Mouse (Mus musculus): Measurements from ENCODE around the gene Ccn1. TPM values are rescaled to one million over a fixed set of nuclear protein-coding genes. Genes with fewer than 3 reads are reported as not detected.

Gene Ccn1
- polyA plus RNA-seq, 1 experiment from 2014 or later = 58.7 TPM

DNA sequence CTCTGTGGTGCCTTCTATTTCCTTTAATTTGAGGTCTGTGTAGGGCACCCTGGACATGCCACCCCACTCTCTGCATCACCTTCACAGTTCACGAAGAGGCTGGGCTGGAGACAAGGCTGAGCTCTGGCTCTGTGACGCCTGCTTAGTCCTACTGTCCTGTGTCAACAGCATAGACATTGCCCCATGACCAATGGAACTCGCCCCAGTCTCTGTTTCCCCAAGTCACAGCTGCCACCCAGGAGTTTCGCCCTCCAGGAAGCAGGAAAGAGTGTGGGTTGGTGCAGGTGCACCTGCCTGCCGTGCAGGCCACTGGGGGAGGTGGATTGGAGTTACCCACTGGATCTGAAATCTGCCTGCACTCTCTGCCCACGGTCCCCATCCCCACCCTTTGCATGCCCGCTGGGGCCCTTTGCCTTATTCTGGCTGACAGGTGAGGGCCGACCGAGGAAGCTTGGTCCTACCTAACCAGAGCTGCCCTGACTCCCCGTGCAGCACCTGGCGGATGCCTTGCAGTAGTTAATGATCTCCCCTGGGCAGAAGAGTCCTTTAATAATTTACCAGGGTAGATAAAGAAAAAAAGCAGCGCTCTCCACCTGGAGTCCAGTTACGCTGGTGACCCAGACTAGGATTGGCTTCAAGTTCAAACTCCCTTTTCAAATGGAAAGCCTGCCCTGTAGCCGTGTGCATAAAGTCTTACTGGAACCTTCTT is 15.6 kb downstream of the Ccn1 start:
- Histone ChIP-seq H3K9me3 (no peaks in the 10 kb centered on the region), H3K9ac (replicated peaks) (no peak overlapping the region), H3K27ac (no peak overlapping the region), H3K27me3 (no peaks in the 10 kb centered on the region), H3K36me3 (no peaks in the 10 kb centered on the region), H3K4me1 (replicated peaks) (peaks cover 18% of the 10 kb centered on the region), H3K4me3 (replicated peaks) (no peak overlapping the region), H3K4me2 (no peak overlapping the region)
- ATAC-seq (ENCODE audit: insufficient number of reproducible peaks, insufficient read depth, low FRiP score, low TSS enrichment, low read depth) = no peak
- 79% methylated on average over 14 of the region's 14 CpGs for WGBS

DNA sequence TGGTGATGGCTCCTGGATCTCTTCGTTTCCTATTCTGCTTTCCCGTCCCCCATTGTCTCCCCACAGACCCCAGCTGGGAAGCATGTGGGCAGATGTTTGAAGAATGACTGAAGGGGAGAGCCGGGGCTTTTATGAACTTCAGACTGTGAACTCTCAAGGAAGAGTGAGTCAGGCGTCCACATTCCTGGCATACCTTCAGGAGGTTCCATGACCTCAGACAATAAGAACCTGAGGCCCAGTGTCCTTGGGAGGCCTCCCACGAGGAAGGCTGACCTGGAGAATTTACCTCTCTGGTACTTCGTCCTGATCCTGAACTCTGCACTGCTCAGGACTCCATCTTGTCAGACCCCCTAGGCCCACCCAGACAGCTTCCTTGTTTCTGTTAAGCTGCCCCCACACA is 16.9 kb downstream of the Ccn1 start:
- Histone ChIP-seq H3K36me3 (no peaks in the 10 kb centered on the region), H3K4me3 (replicated peaks) (no peak overlapping the region), H3K27me3 (no peaks in the 10 kb centered on the region), H3K9ac (replicated peaks) (no peak overlapping the region), H3K9me3 (no peaks in the 10 kb centered on the region), H3K4me1 (replicated peaks) (peaks cover 9% of the 10 kb centered on the region), H3K4me2 (no peak overlapping the region), H3K27ac (no peak overlapping the region)
- no peak for ATAC-seq (ENCODE audit: insufficient number of reproducible peaks, insufficient read depth, low FRiP score, low TSS enrichment, low read depth)
- 21% methylated on average over 6 of the region's 6 CpGs for WGBS

DNA sequence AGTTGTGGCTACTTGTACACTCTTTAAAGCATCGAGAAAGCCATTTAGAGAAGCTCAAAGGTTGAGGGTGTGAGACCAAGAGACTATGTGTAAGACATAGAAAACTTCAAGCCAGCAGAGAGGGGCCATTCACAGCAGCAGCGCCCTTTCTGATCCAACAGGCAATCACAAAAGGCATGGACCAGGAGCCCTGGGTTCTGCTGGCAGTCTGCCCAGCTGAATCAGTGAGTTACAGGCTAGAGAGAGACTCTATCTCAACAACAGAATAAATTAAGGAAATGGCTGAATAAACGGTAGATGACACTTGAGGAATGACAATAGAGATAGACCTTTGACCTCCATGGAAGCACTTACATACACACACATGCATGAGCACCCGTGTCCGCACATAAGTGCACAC is 21.1 kb downstream of the Ccn1 start:
- peaks cover 9% of the 10 kb centered on the region for H3K4me1 ChIP-seq (replicated peaks)
- H3K36me3 ChIP-seq = no peaks in the 10 kb centered on the region
- H3K4me3 ChIP-seq (replicated peaks) = no peak overlapping the region
- H3K9me3 ChIP-seq = no peaks in the 10 kb centered on the region
- ATAC-seq (ENCODE audit: insufficient number of reproducible peaks, insufficient read depth, low FRiP score, low TSS enrichment, low read depth) = no peak
- H3K27ac ChIP-seq = no peak overlapping the region
- no peak overlapping the region for H3K9ac ChIP-seq (replicated peaks)
- WGBS = 85% methylated on average over 5 of the region's 5 CpGs
- no peak overlapping the region for H3K4me2 ChIP-seq
- no peaks in the 10 kb centered on the region for H3K27me3 ChIP-seq

DNA sequence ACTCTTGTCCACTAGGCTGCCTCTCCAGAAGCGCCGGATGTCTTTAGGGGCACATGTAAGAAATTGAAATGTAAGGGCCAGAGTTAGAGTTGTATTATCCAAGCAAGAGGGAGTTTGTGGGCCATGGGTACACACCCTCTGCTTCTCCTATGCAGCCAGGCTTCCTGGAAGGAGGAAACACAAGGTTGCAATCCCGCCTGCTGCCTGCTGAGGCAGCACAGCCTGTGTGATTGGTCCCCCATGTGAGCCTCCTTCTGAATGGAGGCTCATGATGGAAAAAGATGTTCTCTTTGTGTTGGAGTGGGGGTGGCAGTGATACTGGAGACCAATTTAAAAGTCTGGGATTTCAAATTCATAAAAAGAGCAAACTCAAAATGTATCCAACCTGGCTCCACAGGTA is 22.0 kb downstream of the Ccn1 start:
- H3K36me3 ChIP-seq = no peaks in the 10 kb centered on the region

DNA sequence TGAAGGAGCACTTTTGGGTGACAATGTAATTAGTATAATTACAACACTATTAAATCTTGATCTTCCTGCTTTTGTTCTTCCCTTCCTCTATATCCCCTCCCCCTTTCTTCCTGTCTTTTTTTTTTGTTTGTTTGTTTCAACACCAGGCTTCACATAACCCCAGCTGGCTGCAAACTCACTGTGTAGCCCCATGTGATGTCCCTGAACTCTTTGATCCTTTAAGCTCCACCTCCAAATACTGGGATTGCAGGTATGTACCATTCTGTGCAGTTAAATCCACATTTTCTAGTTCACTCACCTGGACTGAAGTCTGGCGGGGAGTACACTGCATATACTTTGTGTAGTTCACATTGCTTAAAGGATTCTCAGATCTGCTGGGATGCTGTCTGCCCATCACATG is 23.7 kb downstream of the Ccn1 start:
- no peaks in the 10 kb centered on the region for H3K36me3 ChIP-seq
- H3K4me1 ChIP-seq (replicated peaks) = no peaks in the 10 kb centered on the region
- ATAC-seq (ENCODE audit: insufficient number of reproducible peaks, insufficient read depth, low FRiP score, low TSS enrichment, low read depth) = no peak
- no peaks in the 10 kb centered on the region for H3K9me3 ChIP-seq
- H3K27me3 ChIP-seq = no peaks in the 10 kb centered on the region
- 84% methylated on average over 1 of the region's 1 CpGs for WGBS
- H3K4me3 ChIP-seq (replicated peaks) = no peak overlapping the region
- H3K9ac ChIP-seq (replicated peaks) = no peak overlapping the region
- no peak overlapping the region for H3K4me2 ChIP-seq
- H3K27ac ChIP-seq = no peak overlapping the region

More for the DNA sequence above, 22.0 kb downstream of the Ccn1 start:
- H3K4me1 ChIP-seq (replicated peaks) = peaks cover 3% of the 10 kb centered on the region
- H3K4me3 ChIP-seq (replicated peaks) = no peak overlapping the region
- no peak for ATAC-seq (ENCODE audit: insufficient number of reproducible peaks, insufficient read depth, low FRiP score, low TSS enrichment, low read depth)
- WGBS = 72% methylated on average over 3 of the region's 3 CpGs
- no peak overlapping the region for H3K27ac ChIP-seq
- H3K27me3 ChIP-seq = no peaks in the 10 kb centered on the region
- H3K9ac ChIP-seq (replicated peaks) = no peak overlapping the region
- H3K9me3 ChIP-seq = no peaks in the 10 kb centered on the region
- H3K4me2 ChIP-seq = no peak overlapping the region

- Histone ChIP-seq H3K27me3 (no peaks in the 10 kb centered on the region), H3K9ac (replicated peaks) (no peak overlapping the region), H3K9me3 (no peaks in the 10 kb centered on the region), H3K4me1 (replicated peaks) (no peaks in the 10 kb centered on the region), H3K36me3 (no peaks in the 10 kb centered on the region), H3K4me3 (replicated peaks) (no peak overlapping the region), H3K4me2 (no peak overlapping the region), H3K27ac (no peak overlapping the region)
- ATAC-seq (ENCODE audit: insufficient number of reproducible peaks, insufficient read depth, low FRiP score, low TSS enrichment, low read depth) = no peak
- 77% methylated on average over 9 of the region's 9 CpGs for WGBS
Measured at GRCm38 (mm10) chr3:145625546-145625945, 24.2 kb downstream of the Ccn1 start.

DNA sequence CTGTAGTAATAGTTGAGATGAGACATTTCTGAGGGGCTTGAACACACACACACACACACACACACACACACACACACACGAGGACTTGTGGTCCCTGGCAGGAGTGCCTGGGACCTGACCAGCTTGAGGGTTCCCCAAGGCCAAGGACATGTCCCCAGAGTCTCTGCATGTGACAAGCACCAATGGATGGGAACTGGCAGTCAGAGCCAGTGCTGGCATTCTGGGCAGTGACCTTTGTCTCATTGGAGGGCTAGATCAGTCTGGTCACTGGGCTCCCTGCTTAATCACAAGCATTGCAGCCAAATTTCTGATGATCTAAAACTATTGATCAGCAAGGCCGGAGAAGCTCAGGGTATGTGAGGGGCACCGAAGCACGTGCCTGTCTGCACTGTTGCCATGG is 25.0 kb downstream of the Ccn1 start:
- WGBS = 79% methylated on average over 4 of the region's 4 CpGs
- no peaks in the 10 kb centered on the region for H3K4me1 ChIP-seq (replicated peaks)
- H3K36me3 ChIP-seq = no peaks in the 10 kb centered on the region
- H3K4me3 ChIP-seq (replicated peaks) = no peak overlapping the region
- H3K27ac ChIP-seq = no peak overlapping the region
- ATAC-seq (ENCODE audit: insufficient number of reproducible peaks, insufficient read depth, low FRiP score, low TSS enrichment, low read depth) = no peak
- no peak overlapping the region for H3K4me2 ChIP-seq
- H3K27me3 ChIP-seq = no peaks in the 10 kb centered on the region
- no peaks in the 10 kb centered on the region; the same call in 1 of the 2 replicates for H3K9me3 ChIP-seq
- no peak overlapping the region for H3K9ac ChIP-seq (replicated peaks)

GRCm38 (mm10) chr3:145623047-145623446 is 26.7 kb downstream of the Ccn1 start:
- 90% methylated on average over 12 of the region's 12 CpGs for WGBS
- peaks cover 5% of the 10 kb centered on the region; the same call in 1 of the 2 replicates for H3K9me3 ChIP-seq

GRCm38 (mm10) chr3:145621209-145621608 is 28.6 kb downstream of the Ccn1 start:
- WGBS = 83% methylated on average over 4 of the region's 4 CpGs
- Histone ChIP-seq H3K27me3 (no peaks in the 10 kb centered on the region), H3K36me3 (no peaks in the 10 kb centered on the region), H3K4me3 (replicated peaks) (no peak overlapping the region), H3K4me2 (no peak overlapping the region), H3K9me3 (peaks cover 5% of the 10 kb centered on the region; the same call in 1 of the 2 replicates), H3K9ac (replicated peaks) (no peak overlapping the region), H3K4me1 (replicated peaks) (peaks cover 5% of the 10 kb centered on the region; the same call in 1 of the 2 replicates), H3K27ac (no peak overlapping the region)
- no peak for ATAC-seq (ENCODE audit: insufficient number of reproducible peaks, insufficient read depth, low FRiP score, low TSS enrichment, low read depth)

More at GRCm38 (mm10) chr3:145623047-145623446, 26.7 kb downstream of the Ccn1 start:
- H3K9ac ChIP-seq (replicated peaks) = no peak overlapping the region
- H3K4me1 ChIP-seq (replicated peaks) = peaks cover 5% of the 10 kb centered on the region; the same call in 1 of the 2 replicates
- ATAC-seq (ENCODE audit: insufficient number of reproducible peaks, insufficient read depth, low FRiP score, low TSS enrichment, low read depth) = no peak
- H3K27me3 ChIP-seq = no peaks in the 10 kb centered on the region
- H3K27ac ChIP-seq = no peak overlapping the region
- no peak overlapping the region for H3K4me2 ChIP-seq
- H3K4me3 ChIP-seq (replicated peaks) = no peak overlapping the region
- no peaks in the 10 kb centered on the region for H3K36me3 ChIP-seq

DNA sequence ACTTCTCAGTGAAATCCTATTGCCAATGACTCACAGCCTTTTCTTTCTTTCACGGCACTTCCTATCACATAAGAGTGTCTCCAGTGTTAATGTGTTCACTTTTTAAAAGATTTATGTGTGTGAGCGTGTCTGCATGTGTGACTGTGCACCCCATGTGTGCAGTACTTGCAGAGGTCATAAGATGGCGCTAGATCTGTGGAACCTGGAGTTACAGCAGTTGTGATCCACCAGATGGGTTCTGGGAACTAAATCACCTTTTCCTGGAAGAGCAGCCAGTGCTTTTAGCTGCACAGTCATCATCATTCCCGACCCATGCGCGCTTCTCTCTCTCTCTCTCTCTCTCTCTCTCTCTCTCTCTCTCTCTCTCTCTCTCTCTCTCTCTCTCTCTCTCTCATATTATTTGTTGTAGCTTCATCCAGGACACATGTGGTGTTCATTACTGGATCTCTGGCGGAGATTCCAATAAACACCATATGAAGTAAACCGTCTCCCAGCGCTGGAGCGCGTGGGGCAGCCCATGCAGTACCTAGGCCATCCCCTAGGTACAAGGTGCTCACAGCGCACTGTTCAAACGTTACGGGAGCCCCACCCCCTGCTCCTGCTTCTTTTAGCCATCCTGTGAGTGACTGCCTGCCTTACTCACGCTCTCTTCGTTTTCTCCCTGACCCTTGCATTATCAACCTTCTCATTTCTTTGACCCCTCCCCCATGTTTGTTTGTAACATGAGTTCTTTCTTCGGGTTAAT is 30.0 kb downstream of the Ccn1 start:
- no peak overlapping the region for H3K27ac ChIP-seq
- no peaks in the 10 kb centered on the region for H3K27me3 ChIP-seq
- peaks cover 5% of the 10 kb centered on the region; the same call in 1 of the 2 replicates for H3K9me3 ChIP-seq
- H3K36me3 ChIP-seq = no peaks in the 10 kb centered on the region
- ATAC-seq (ENCODE audit: insufficient number of reproducible peaks, insufficient read depth, low FRiP score, low TSS enrichment, low read depth) = no peak
- 80% methylated on average over 17 of the region's 17 CpGs for WGBS
- no peak overlapping the region for H3K9ac ChIP-seq (replicated peaks)
- no peak overlapping the region for H3K4me3 ChIP-seq (replicated peaks)
- H3K4me1 ChIP-seq (replicated peaks) = peaks cover 14% of the 10 kb centered on the region
- H3K4me2 ChIP-seq = no peak overlapping the region

DNA sequence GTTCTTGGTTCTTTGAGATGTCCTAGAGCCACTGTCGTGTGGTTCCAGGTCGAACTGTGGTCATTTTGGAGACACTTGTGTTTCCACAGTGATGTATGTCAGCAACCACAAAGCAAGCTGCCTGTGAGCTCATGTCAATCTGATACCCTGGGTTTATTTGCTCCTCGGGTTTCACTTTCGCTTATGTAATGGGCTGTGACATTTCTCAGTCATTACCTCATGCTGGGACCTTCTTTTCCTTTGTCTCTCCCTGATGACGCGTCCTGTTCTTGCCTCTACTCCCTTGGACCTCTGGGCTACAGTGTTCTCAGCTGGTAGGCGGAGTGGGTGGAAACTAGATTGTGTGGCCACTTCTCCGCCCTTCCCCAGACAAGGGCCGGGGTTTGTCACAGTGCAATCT is 31.5 kb downstream of the Ccn1 start:
- ATAC-seq (ENCODE audit: insufficient number of reproducible peaks, insufficient read depth, low FRiP score, low TSS enrichment, low read depth) = no peak
- no peak overlapping the region for H3K4me2 ChIP-seq
- H3K4me3 ChIP-seq (replicated peaks) = no peak overlapping the region
- peaks cover 29% of the 10 kb centered on the region for H3K4me1 ChIP-seq (replicated peaks)
- H3K9me3 ChIP-seq = peaks cover 5% of the 10 kb centered on the region; the same call in 1 of the 2 replicates
- no peak overlapping the region for H3K27ac ChIP-seq
- H3K9ac ChIP-seq (replicated peaks) = no peak overlapping the region
- H3K27me3 ChIP-seq = no peaks in the 10 kb centered on the region
- H3K36me3 ChIP-seq = no peaks in the 10 kb centered on the region
- 74% methylated on average over 9 of the region's 9 CpGs for whole genome bisulfite sequencing

All from limb, embryonic 12.5 days (tissue).